Mouse (Mus musculus): Measurements from ENCODE around the gene Tbc1d22a. TPM values are rescaled to one million over a fixed set of nuclear protein-coding genes. Genes with fewer than 3 reads are reported as not detected.

The Tbc1d22a gene
- total and polyA plus RNA-seq, 2 experiments from 2014 or later = 13.1 to 20.5 TPM

DNA sequence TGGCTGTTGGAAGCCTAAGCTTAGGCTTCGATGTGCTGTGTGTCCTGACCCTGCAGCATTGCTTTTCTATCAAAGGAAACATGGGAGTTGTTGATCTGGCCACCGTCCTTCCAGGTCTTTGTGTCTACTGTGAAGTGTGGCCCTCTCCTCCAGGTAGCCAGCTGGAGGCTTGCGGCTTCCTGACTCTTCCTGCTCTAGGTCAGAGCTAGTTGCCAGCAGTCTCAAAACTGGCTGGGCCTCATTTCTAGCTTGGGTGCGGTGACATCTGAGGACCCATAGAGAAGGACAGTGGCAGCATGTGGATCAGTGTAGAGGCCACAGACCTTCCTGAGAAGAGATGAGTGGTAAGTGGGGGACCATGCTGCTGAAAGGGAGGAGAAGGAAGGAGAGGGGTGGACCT is 120.0 kb downstream of the Tbc1d22a start:
- TF ChIP-seq CTCF (IDR thresholded peaks at IDR 0.05; ENCODE audit: low read depth) = no peak
- 95% methylated on average over 4 of the region's 4 CpGs for WGBS
- ATAC-seq (no peak), DNase-seq (no peak)
- Histone ChIP-seq H3K4me2 (ENCODE audit: low read depth) (no peak overlapping the region), H3K9ac (no peak overlapping the region), H3K36me3 (ENCODE audit: insufficient read depth) (no peaks in the 10 kb centered on the region; the same call in 1 of the 2 replicates), H3K27ac (ENCODE audit: low read depth, low read length) (no peak overlapping the region), H3K9me3 (ENCODE audit: low read length) (no peaks in the 10 kb centered on the region), H3K27me3 (ENCODE audit: insufficient read depth, low read length) (no peaks in the 10 kb centered on the region), H3K4me1 (ENCODE audit: insufficient read depth) (no peaks in the 10 kb centered on the region), H3K4me3 (ENCODE audit: low read depth, low read length) (no peak overlapping the region)

DNA sequence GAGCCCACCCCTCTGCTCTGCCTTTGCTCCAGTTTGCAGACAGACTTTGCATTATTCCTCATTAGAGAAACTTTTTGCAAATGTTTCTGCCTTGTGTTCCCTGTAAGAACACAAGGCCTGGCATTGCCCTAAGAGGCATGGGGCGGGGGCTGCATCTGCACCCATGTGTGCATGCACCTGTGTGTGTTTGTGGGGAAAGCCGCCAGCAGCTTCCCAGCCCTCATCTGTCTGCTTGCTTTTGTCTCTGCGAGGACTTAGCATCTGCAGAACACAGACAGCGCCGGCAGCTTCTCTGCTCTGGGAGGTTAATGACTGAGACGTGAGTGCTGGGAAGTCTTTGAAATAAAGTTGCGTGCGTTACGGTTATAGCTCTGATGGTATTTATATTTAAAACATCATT is 120.5 kb downstream of the Tbc1d22a start:
- Histone ChIP-seq H3K9me3 (ENCODE audit: low read length) (no peaks in the 10 kb centered on the region), H3K27ac (ENCODE audit: low read depth, low read length) (no peak overlapping the region), H3K4me2 (ENCODE audit: low read depth) (no peak overlapping the region), H3K4me1 (ENCODE audit: insufficient read depth) (no peaks in the 10 kb centered on the region), H3K9ac (no peak overlapping the region), H3K27me3 (ENCODE audit: insufficient read depth, low read length) (no peaks in the 10 kb centered on the region), H3K4me3 (ENCODE audit: low read depth, low read length) (no peak overlapping the region), H3K36me3 (ENCODE audit: insufficient read depth) (no peaks in the 10 kb centered on the region; the same call in 1 of the 2 replicates)
- no peak for DNase-seq
- 50% methylated on average over 9 of the region's 9 CpGs for WGBS
- no peak for ATAC-seq
- TF ChIP-seq CTCF (IDR thresholded peaks at IDR 0.05; ENCODE audit: low read depth) = no peak

DNA sequence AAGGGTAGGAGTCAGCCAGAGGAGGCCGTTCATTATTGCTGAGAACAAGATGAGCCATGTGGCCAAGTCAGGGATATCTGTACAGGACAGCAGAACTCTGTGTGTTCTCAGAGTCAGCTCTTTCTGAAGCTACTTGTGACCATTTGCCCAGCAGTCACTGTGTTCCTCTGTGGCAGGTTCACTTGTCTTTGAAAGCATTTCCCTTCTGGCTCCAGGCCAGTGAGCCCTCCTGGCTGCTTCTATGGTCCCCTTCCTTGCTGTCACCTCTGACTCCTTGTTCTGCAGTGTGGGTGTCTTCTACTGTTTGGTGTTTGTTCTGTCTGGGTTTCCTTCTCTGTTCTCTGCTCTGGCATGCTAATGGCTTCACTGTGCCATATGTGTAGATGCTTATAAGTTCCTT is 121.5 kb downstream of the Tbc1d22a start:
- no peak for TF ChIP-seq CTCF (IDR thresholded peaks at IDR 0.05; ENCODE audit: low read depth)
- Histone ChIP-seq H3K4me3 (ENCODE audit: low read depth, low read length) (no peak overlapping the region), H3K27me3 (ENCODE audit: insufficient read depth, low read length) (no peaks in the 10 kb centered on the region), H3K4me2 (ENCODE audit: low read depth) (no peak overlapping the region), H3K9me3 (ENCODE audit: low read length) (no peaks in the 10 kb centered on the region), H3K27ac (ENCODE audit: low read depth, low read length) (no peak overlapping the region), H3K36me3 (ENCODE audit: insufficient read depth) (no peaks in the 10 kb centered on the region; the same call in 1 of the 2 replicates), H3K4me1 (ENCODE audit: insufficient read depth) (0 out of 2 replicates have a peak, but pooled peaks cover 6% of the 10 kb centered on the region), H3K9ac (no peak overlapping the region)
- 70% methylated on average over 1 of the region's 1 CpGs for WGBS
- ATAC-seq (no peak), DNase-seq (no peak)

DNA sequence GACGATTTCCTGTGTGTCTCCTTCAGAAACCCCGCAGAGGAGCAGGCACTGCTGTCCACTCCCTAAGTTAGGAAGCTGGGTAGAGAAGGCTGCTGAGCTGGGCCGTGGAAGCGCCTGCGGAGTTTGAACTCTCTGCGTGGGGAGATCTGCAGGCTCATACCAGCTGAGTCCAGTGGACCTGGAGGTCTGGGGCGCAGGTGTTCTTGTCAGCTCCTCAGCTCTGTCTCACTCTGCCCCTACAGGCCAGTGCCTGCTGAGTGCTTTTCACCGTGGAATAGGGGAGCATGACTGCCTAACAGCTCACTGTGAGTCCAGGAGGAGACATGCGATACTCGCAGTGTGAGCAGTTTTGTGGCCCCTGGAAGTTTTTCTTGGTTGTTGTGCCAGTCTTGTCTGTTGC is 123.5 kb downstream of the Tbc1d22a start:
- Histone ChIP-seq H3K9ac (no peak overlapping the region), H3K36me3 (ENCODE audit: insufficient read depth) (no peaks in the 10 kb centered on the region; the same call in 1 of the 2 replicates), H3K9me3 (ENCODE audit: low read length) (no peaks in the 10 kb centered on the region), H3K4me3 (ENCODE audit: low read depth, low read length) (no peak overlapping the region), H3K27ac (ENCODE audit: low read depth, low read length) (no peak overlapping the region), H3K4me1 (ENCODE audit: insufficient read depth) (0 out of 2 replicates have a peak, but pooled peaks cover 6% of the 10 kb centered on the region), H3K27me3 (ENCODE audit: insufficient read depth, low read length) (no peaks in the 10 kb centered on the region), H3K4me2 (ENCODE audit: low read depth) (no peak overlapping the region)
- DNase-seq = no peak
- no peak for TF ChIP-seq CTCF (IDR thresholded peaks at IDR 0.05; ENCODE audit: low read depth)
- WGBS = 83% methylated on average over 10 of the region's 10 CpGs
- no peak for ATAC-seq

DNA sequence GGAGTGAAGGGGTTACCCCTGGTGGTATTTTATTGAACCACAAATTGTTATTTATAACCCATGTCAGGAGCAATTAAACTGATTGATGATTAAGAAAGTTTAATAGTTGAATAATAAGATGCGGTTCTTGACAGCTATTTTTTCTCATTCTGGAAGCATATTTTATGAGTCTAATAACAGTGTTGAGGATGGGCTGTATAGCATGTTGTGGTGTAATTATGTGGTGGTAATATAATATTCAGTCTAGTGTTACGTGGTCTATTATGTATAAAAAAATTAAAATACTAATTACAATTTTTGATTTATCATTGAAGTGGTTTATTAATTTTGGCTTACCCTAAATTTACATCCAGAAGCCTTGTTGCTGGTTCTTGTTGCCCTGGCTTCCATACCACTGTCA is 125.5 kb downstream of the Tbc1d22a start:
- WGBS = 72% methylated on average over 2 of the region's 2 CpGs
- no peak overlapping the region for H3K4me3 ChIP-seq (ENCODE audit: low read depth, low read length)
- DNase-seq (no peak), ATAC-seq (no peak)
- H3K4me1 ChIP-seq (ENCODE audit: insufficient read depth) = 0 out of 2 replicates have a peak, but pooled peaks cover 14% of the 10 kb centered on the region
- no peak overlapping the region for H3K4me2 ChIP-seq (ENCODE audit: low read depth)
- TF ChIP-seq CTCF (IDR thresholded peaks at IDR 0.05; ENCODE audit: low read depth) = no peak
- no peak overlapping the region for H3K9ac ChIP-seq
- H3K9me3 ChIP-seq (ENCODE audit: low read length) = no peaks in the 10 kb centered on the region
- no peaks in the 10 kb centered on the region; the same call in 1 of the 2 replicates for H3K36me3 ChIP-seq (ENCODE audit: insufficient read depth)
- H3K27me3 ChIP-seq (ENCODE audit: insufficient read depth, low read length) = no peaks in the 10 kb centered on the region
- no peak overlapping the region for H3K27ac ChIP-seq (ENCODE audit: low read depth, low read length)

DNA sequence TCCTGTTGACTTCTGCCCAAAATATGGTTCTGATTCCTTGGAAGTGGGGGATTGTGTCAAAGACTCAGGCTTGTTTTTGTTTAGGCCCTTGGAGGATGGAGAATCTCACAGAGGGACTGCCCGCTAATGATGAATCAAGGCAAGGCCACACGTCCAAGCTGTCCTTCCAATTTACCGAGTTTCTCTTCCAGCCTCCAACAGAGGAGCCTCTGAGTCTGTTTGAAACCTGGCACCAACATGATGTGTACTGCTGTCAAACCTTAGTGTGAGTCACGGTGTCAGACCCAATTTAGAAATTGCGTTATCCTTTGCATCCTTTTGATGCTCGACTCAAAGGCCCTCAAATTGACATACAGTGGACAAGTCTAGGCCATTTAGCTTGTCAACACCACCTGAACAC is 126.5 kb downstream of the Tbc1d22a start:
- Histone ChIP-seq H3K9ac (no peak overlapping the region), H3K4me1 (ENCODE audit: insufficient read depth) (0 out of 2 replicates have a peak, but pooled peaks cover 14% of the 10 kb centered on the region), H3K36me3 (ENCODE audit: insufficient read depth) (no peaks in the 10 kb centered on the region), H3K4me3 (ENCODE audit: low read depth, low read length) (no peak overlapping the region), H3K4me2 (ENCODE audit: low read depth) (no peak overlapping the region), H3K9me3 (ENCODE audit: low read length) (no peaks in the 10 kb centered on the region), H3K27me3 (ENCODE audit: insufficient read depth, low read length) (no peaks in the 10 kb centered on the region), H3K27ac (ENCODE audit: low read depth, low read length) (no peak overlapping the region)
- WGBS = 65% methylated on average over 6 of the region's 6 CpGs
- ATAC-seq = no peak
- DNase-seq = no peak
- no peak for TF ChIP-seq CTCF (IDR thresholded peaks at IDR 0.05; ENCODE audit: low read depth)

DNA sequence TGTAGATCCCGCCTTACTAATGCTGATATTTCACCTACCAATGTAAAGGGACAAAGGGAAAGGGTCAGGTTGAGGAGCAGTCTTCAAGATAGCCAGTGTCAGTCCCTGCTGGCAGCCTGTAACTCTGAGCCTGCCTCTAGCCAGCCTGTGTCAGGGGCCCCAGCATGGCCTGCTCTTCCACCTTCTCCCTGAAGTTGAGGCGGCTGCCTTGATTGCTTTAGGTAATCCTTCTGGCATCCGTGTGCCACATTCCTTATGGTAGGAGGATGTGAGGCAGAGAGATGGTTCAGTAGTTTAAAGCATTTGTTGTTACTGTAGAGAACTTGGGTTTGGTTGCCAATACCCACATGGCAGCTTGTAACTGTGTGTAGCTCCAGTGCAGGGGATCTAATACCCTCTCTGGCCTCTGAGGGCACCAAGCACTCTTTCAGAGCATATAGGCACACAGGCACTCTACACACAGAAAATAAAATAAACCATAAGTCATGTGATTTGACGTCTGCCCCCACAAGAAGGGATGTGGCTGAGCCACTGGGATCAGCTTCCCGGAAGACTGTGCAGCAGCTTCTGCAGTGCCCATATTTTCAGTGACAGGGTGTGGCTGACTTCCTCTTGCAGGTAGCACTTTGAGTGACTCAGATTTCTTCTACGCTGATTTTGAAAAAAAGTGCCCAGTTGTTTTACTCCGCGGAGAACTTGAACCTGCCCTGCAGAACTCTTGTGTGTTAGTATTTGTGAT is 128.5 kb downstream of the Tbc1d22a start:
- no peaks in the 10 kb centered on the region for H3K27me3 ChIP-seq (ENCODE audit: insufficient read depth, low read length)
- ATAC-seq (no peak), DNase-seq (no peak)
- no peak overlapping the region for H3K9ac ChIP-seq
- no peak for TF ChIP-seq CTCF (IDR thresholded peaks at IDR 0.05; ENCODE audit: low read depth)
- no peak overlapping the region for H3K27ac ChIP-seq (ENCODE audit: low read depth, low read length)
- no peak overlapping the region for H3K4me3 ChIP-seq (ENCODE audit: low read depth, low read length)
- H3K4me2 ChIP-seq (ENCODE audit: low read depth) = no peak overlapping the region
- no peaks in the 10 kb centered on the region for H3K36me3 ChIP-seq (ENCODE audit: insufficient read depth)
- no peaks in the 10 kb centered on the region for H3K9me3 ChIP-seq (ENCODE audit: low read length)
- peaks cover 23% of the 10 kb centered on the region; the same call in 1 of the 2 replicates for H3K4me1 ChIP-seq (ENCODE audit: insufficient read depth)
- 91% methylated on average over 8 of the region's 8 CpGs for WGBS
